Mouse (Mus musculus) 416B (cell line): ENCODE measurements around the gene Scd4.

Experiments
- DNase-seq: peaks from one replicate; pipeline ENCODE4 v3.0.0; 2011; ENCODE audit warnings: low read depth

Scd4 gene

GRCm38 (mm10) chr19:44332833-44333623 lies at the start of gene Scd4:
Gene Scd4, plus strand, starts transcription at chr19:44333092.
- no peak for DNase-seq

- DNase-seq = no peak
Observed at GRCm38 (mm10) chr19:44283157-44284024, 49.5 kb upstream of the Scd4 start.

GRCm38 (mm10) chr19:44284025-44284695 lies 48.7 kb upstream of the Scd4 start:
- no peak for DNase-seq

GRCm38 (mm10) chr19:44284723-44285122 lies 48.2 kb upstream of the Scd4 start:
- no peak for DNase-seq

- DNase-seq = no peak
Observed at GRCm38 (mm10) chr19:44285554-44285953, 47.3 kb upstream of the Scd4 start.

- DNase-seq = no peak
Observed at GRCm38 (mm10) chr19:44286109-44286508, 46.8 kb upstream of the Scd4 start.

- no peak for DNase-seq
Observed at GRCm38 (mm10) chr19:44287415-44288110, 45.3 kb upstream of the Scd4 start.

- no peak for DNase-seq
Observed at GRCm38 (mm10) chr19:44292083-44292482, 40.8 kb upstream of the Scd4 start.

GRCm38 (mm10) chr19:44292483-44292882 lies 40.4 kb upstream of the Scd4 start:
- no peak for DNase-seq

- no peak for DNase-seq
Observed at GRCm38 (mm10) chr19:44292941-44293768, 39.7 kb upstream of the Scd4 start, which contains the start of gene Scd2. Gene Scd2, plus strand, starts transcription at chr19:44293674.

- no peak for DNase-seq
Observed at GRCm38 (mm10) chr19:44293769-44294551, 38.9 kb upstream of the Scd4 start.

- peak; percentile 57 for DNase-seq
Observed at GRCm38 (mm10) chr19:44294588-44295041, 38.3 kb upstream of the Scd4 start.

GRCm38 (mm10) chr19:44295251-44295650 lies 37.6 kb upstream of the Scd4 start:
- DNase-seq = peak; percentile 8

- DNase-seq = peak; percentile 74
Observed at GRCm38 (mm10) chr19:44295741-44296140, 37.2 kb upstream of the Scd4 start.

- no peak for DNase-seq
Observed at GRCm38 (mm10) chr19:44296186-44296585, 36.7 kb upstream of the Scd4 start.

GRCm38 (mm10) chr19:44297068-44297760 lies 35.7 kb upstream of the Scd4 start:
- DNase-seq = no peak

GRCm38 (mm10) chr19:44297862-44298261 lies 35.0 kb upstream of the Scd4 start:
- DNase-seq = no peak

GRCm38 (mm10) chr19:44299078-44299477 lies 33.8 kb upstream of the Scd4 start:
- no peak for DNase-seq

GRCm38 (mm10) chr19:44299902-44300301 lies 33.0 kb upstream of the Scd4 start:
- DNase-seq = no peak
